Mouse (Mus musculus) CD4-positive, CD25-positive, alpha-beta regulatory T cell, adult 4 months (primary cell): ENCODE measurements around the gene Llgl2. TPM values are rescaled to one million over a fixed set of nuclear protein-coding genes. Genes with fewer than 3 reads are reported as not detected.
"Not testable (repeated sequence)": the region's sequence is repeated elsewhere in the genome, so short reads cannot be mapped to it uniquely, and the experiment has no call there.

Experiments used
- ATAC-seq: one replicate; pipeline ENCODE4 v1.8.0; 2017
- polyA plus RNA-seq, 2 experiments: library from polyadenylated mRNA; unstranded; fragments of 100-300 nt; shearing (Covaris generic); gene quantifications; one replicate each; pipeline ENCODE4 v1.2.1; 2017

Gene Llgl2
- polyA plus RNA-seq, 2 experiments from 2014 or later, result 7.9 to 11.1 TPM

- ATAC-seq, result no peak
These were observed 13.0 kb downstream of the Llgl2 start for GRCm38 (mm10) chr11:115836656-115837395.

- ATAC-seq, result no peak
These were observed 13.9 kb downstream of the Llgl2 start for GRCm38 (mm10) chr11:115837606-115838345.

- no peak for ATAC-seq
These were observed 15.1 kb downstream of the Llgl2 start for GRCm38 (mm10) chr11:115838895-115839311.

- no peak for ATAC-seq
These were observed 15.9 kb downstream of the Llgl2 start for GRCm38 (mm10) chr11:115839732-115840131.

- no peak for ATAC-seq
These were observed 17.2 kb downstream of the Llgl2 start for GRCm38 (mm10) chr11:115841044-115841443.

GRCm38 (mm10) chr11:115841961-115842550 lies 18.2 kb downstream of the Llgl2 start:
- ATAC-seq, result no peak

- ATAC-seq, result no peak
These were observed 19.5 kb downstream of the Llgl2 start for GRCm38 (mm10) chr11:115843141-115843890.

GRCm38 (mm10) chr11:115843891-115844239 lies 20.0 kb downstream of the Llgl2 start:
- ATAC-seq, result no peak

GRCm38 (mm10) chr11:115844240-115844639 lies 20.4 kb downstream of the Llgl2 start:
- no peak for ATAC-seq

- ATAC-seq, result no peak
These were observed 22.0 kb downstream of the Llgl2 start for GRCm38 (mm10) chr11:115845819-115846218.

- ATAC-seq, result no peak
These were observed 30.8 kb downstream of the Llgl2 start for GRCm38 (mm10) chr11:115854674-115855073.

GRCm38 (mm10) chr11:115857146-115857545 lies 33.3 kb downstream of the Llgl2 start:
- ATAC-seq, result not testable (repeated sequence)

- no peak for ATAC-seq
These were observed 34.1 kb downstream of the Llgl2 start for GRCm38 (mm10) chr11:115857936-115858335.

GRCm38 (mm10) chr11:115858354-115858753 lies 34.5 kb downstream of the Llgl2 start, which contains the start of gene Myo15b:
Myo15b (plus strand) TSS chr11:115858406.
- ATAC-seq, result no peak

GRCm38 (mm10) chr11:115859143-115859945 lies 35.5 kb downstream of the Llgl2 start:
- ATAC-seq, result peak; percentile 86

GRCm38 (mm10) chr11:115863895-115864294 lies 40.0 kb downstream of the Llgl2 start:
- no peak for ATAC-seq

GRCm38 (mm10) chr11:115869393-115869792 lies 45.5 kb downstream of the Llgl2 start:
- no peak for ATAC-seq

GRCm38 (mm10) chr11:115872437-115872836 lies 48.6 kb downstream of the Llgl2 start:
- no peak for ATAC-seq

- no peak for ATAC-seq
These were observed 52.1 kb downstream of the Llgl2 start for GRCm38 (mm10) chr11:115875935-115876334.

- ATAC-seq, result no peak
These were observed 52.6 kb downstream of the Llgl2 start for GRCm38 (mm10) chr11:115876438-115876837.

GRCm38 (mm10) chr11:115877174-115877755 lies 53.4 kb downstream of the Llgl2 start:
- ATAC-seq, result no peak

GRCm38 (mm10) chr11:115878071-115878470 lies 54.2 kb downstream of the Llgl2 start:
- no peak for ATAC-seq
